Comparison of ENCODE assay signal across 16 mouse cellular contexts in genomic region chr1:24452572-24453269, GRCm38 (mm10).
DNase-seq lines count a peak whose midpoint lies in the region; ATAC-seq lines count a peak whose summit lies in the region.
"Had no signal": no experiment of that assay in that cellular context is flagged by ENCODE, and none has a peak within 500 bp of the region (broad histone marks: within the 10 kb centered on the region; RNA-seq: fewer than 3 reads in every experiment).

No protein-coding gene starts in this region.

- H3K4me3 ChIP-seq in neural tube, embryonic 14.5 days (ENCODE audit: low read depth, low read length): no peak overlapping the region
- H3K4me3 ChIP-seq in midbrain, embryonic 11.5 days (ENCODE audit: low read depth, low read length): no peak overlapping the region
- H3K4me3 ChIP-seq in stomach, embryonic 15.5 days (replicated peaks): no peak overlapping the region
- H3K4me3 ChIP-seq: embryonic facial prominence, embryonic 13.5 days; hindbrain, embryonic 12.5 days; layer of hippocampus, adult 2 months; limb, embryonic 15.5 days; neural tube, embryonic 12.5 days had no signal

- no peak overlapping the region for H3K4me2 ChIP-seq in neural tube, embryonic 14.5 days (ENCODE audit: low read depth, low read length)
- no peak overlapping the region for H3K4me2 ChIP-seq in midbrain, embryonic 11.5 days
- H3K4me2 ChIP-seq in stomach, embryonic 15.5 days: no peak overlapping the region
- H3K4me2 ChIP-seq: embryonic facial prominence, embryonic 13.5 days; hindbrain, embryonic 12.5 days; limb, embryonic 15.5 days; neural tube, embryonic 12.5 days had no signal

- H3K36me3 ChIP-seq in neural tube, embryonic 14.5 days (ENCODE audit: control insufficient read depth, insufficient read depth, low read length): no peaks in the 10 kb centered on the region
- H3K36me3 ChIP-seq in midbrain, embryonic 11.5 days (ENCODE audit: control insufficient read depth, insufficient read depth, low read length): no peaks in the 10 kb centered on the region
- no peaks in the 10 kb centered on the region for H3K36me3 ChIP-seq in stomach, embryonic 15.5 days
- H3K36me3 ChIP-seq: embryonic facial prominence, embryonic 13.5 days; hindbrain, embryonic 12.5 days; limb, embryonic 15.5 days; neural tube, embryonic 12.5 days had no signal

- H3K9ac ChIP-seq in neural tube, embryonic 14.5 days (replicated peaks; ENCODE audit: low read depth, low read length): no peak overlapping the region
- no peak overlapping the region for H3K9ac ChIP-seq in midbrain, embryonic 11.5 days (ENCODE audit: low read length)
- no peak overlapping the region for H3K9ac ChIP-seq in stomach, embryonic 15.5 days
- H3K9ac ChIP-seq: embryonic facial prominence, embryonic 13.5 days; hindbrain, embryonic 12.5 days; limb, embryonic 15.5 days; neural tube, embryonic 12.5 days had no signal

- H3K27ac ChIP-seq in neural tube, embryonic 14.5 days (ENCODE audit: low read depth, low read length): no peak overlapping the region
- H3K27ac ChIP-seq in midbrain, embryonic 11.5 days (ENCODE audit: low read depth, low read length): no peak overlapping the region
- H3K27ac ChIP-seq in stomach, embryonic 15.5 days: peak overlapping the region; percentile 68
- H3K27ac ChIP-seq: embryonic facial prominence, embryonic 13.5 days; hindbrain, embryonic 12.5 days; layer of hippocampus, adult 2 months; limb, embryonic 15.5 days; neural tube, embryonic 12.5 days had no signal

- no peaks in the 10 kb centered on the region for H3K27me3 ChIP-seq in neural tube, embryonic 14.5 days (ENCODE audit: control insufficient read depth, insufficient read depth, low read length)
- H3K27me3 ChIP-seq in midbrain, embryonic 11.5 days (ENCODE audit: control insufficient read depth, insufficient read depth, low read length): no peaks in the 10 kb centered on the region
- H3K27me3 ChIP-seq in stomach, embryonic 15.5 days (replicated peaks): no peaks in the 10 kb centered on the region
- H3K27me3 ChIP-seq: CH12.LX; embryonic facial prominence, embryonic 13.5 days; hindbrain, embryonic 12.5 days; limb, embryonic 15.5 days; neural tube, embryonic 12.5 days had no signal

- 43% methylated on average over 10 of the region's 10 CpGs for whole genome bisulfite sequencing in neural tube, embryonic 14.5 days
- 50% methylated on average over 10 of the region's 10 CpGs for WGBS in midbrain, embryonic 11.5 days
- WGBS in stomach, embryonic 15.5 days: 41% methylated on average over 10 of the region's 10 CpGs

- no peaks in the 10 kb centered on the region for H3K9me3 ChIP-seq in neural tube, embryonic 14.5 days (ENCODE audit: control insufficient read depth, low read length)
- H3K9me3 ChIP-seq in midbrain, embryonic 11.5 days (ENCODE audit: control insufficient read depth, low read length): no peaks in the 10 kb centered on the region
- H3K9me3 ChIP-seq in stomach, embryonic 15.5 days: no peaks in the 10 kb centered on the region
- H3K9me3 ChIP-seq: embryonic facial prominence, embryonic 13.5 days; hindbrain, embryonic 12.5 days; limb, embryonic 15.5 days; neural tube, embryonic 12.5 days had no signal

- peak; percentile 28; the same call in 1 of the 2 replicates for ATAC-seq in neural tube, embryonic 14.5 days (ENCODE audit: low read depth)
- peak; percentile 77; the same call in 1 of the 2 replicates for ATAC-seq in midbrain, embryonic 11.5 days (ENCODE audit: low FRiP score)
- ATAC-seq in stomach, embryonic 15.5 days (ENCODE audit: insufficient read depth, low FRiP score, low read depth): no peak
- ATAC-seq in CD4-positive, CD25-positive, alpha-beta regulatory T cell, adult 4 months: no peak

- no peak for DNase-seq in neural tube, embryonic 10.5 days (ENCODE audit: extremely low spot score, low spot score)
- peak; percentile 7 for DNase-seq in embryo, embryonic 9.5 days (ENCODE audit: extremely low spot score)
- DNase-seq in midbrain, embryonic 11.5 days (ENCODE audit: low spot score, missing footprints): peak; percentile 86
- no peak for DNase-seq in c-Kit-positive CD71-positive TER-119-positive erythroid progenitor cells, embryonic 14.5 days (ENCODE audit: low spot score)
- DNase-seq: cerebellum, adult 8-10 months; kidney, adult 9 months; thymus, postnatal 4 days had no signal

- no peaks in the 10 kb centered on the region for H3K4me1 ChIP-seq in neural tube, embryonic 14.5 days (ENCODE audit: control insufficient read depth, insufficient read depth, low read length)
- no peaks in the 10 kb centered on the region; the same call in 1 of the 2 replicates for H3K4me1 ChIP-seq in midbrain, embryonic 11.5 days (ENCODE audit: control insufficient read depth, insufficient read depth, low read length)
- peaks cover 4% of the 10 kb centered on the region; the same call in 1 of the 2 replicates for H3K4me1 ChIP-seq in stomach, embryonic 15.5 days
- H3K4me1 ChIP-seq: embryonic facial prominence, embryonic 13.5 days; hindbrain, embryonic 12.5 days; limb, embryonic 15.5 days; neural tube, embryonic 12.5 days had no signal

Comparison
In these comparisons a context has a peak if more than half of its experiments do, and no peak if none do; other contexts are left out.
1. ATAC-seq: peak in neural tube, embryonic 14.5 days (single experiment) and midbrain, embryonic 11.5 days (single experiment); none in stomach, embryonic 15.5 days (single experiment) and CD4-positive, CD25-positive, alpha-beta regulatory T cell, adult 4 months (single experiment).
2. DNase-seq: peak in embryo, embryonic 9.5 days (single experiment) and midbrain, embryonic 11.5 days (single experiment); none in neural tube, embryonic 10.5 days (single experiment) and c-Kit-positive CD71-positive TER-119-positive erythroid progenitor cells, embryonic 14.5 days (single experiment).